Mouse (Mus musculus): ENCODE data around the gene 2010111I01Rik. TPM values are rescaled to one million over a fixed set of nuclear protein-coding genes. Genes with fewer than 3 reads are reported as not detected.
"Not testable (repeated sequence)": the region's sequence is repeated elsewhere in the genome, so short reads cannot be mapped to it uniquely, and the experiment has no call there.

Gene 2010111I01Rik
- total RNA-seq, 2 experiments from 2014 or later, result 127 to 139 TPM

DNA sequence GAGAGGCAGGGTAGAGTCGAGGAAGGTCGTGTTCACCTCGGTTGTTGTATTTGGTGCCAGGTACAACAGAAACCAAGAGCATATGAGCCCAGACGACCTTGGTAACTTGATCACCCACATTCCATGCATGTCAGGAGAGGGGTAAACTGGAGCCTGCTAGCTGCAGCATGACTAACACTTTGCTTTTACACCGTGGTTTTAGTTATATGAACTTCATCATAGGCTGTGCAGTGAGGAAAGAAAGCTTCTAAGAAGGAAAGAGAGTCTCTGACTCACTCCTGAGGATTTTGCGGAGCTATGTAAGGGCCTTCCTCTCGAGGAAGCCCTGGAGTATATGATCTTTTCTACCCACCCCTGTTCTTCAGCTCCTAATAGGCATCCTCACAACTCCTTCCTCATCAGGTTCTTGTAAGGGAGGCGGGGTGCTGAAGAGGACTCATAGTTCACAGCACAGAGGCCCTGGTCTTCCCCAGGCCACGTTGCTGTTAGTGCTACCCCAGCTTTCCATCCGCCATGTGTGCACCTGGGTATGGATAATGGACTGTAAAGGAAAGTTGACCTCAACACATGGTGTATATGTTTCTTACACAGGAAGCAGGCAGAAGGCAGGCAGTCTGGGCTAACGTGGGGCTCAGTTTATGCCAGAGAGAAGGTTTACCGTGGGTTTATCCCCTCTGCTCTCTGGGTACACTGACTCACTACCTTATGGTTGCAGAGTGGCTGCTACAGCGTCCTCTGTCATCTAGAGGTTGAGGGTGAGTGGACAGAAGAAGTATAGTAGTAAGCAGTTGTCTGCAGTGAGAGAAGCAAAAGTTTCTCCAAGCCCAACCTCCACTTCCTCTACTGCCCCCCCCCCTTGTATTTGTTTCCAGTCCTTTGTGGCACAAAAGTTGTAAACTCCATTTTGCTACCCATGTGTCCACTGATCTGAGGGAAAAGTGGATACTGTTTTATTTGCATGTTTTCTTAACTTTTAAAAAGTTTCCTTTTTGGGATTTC, 222.8 kb downstream of the 2010111I01Rik start:
- DNase-seq (ENCODE audit: low spot score in 2 of 2), result no peak

DNA sequence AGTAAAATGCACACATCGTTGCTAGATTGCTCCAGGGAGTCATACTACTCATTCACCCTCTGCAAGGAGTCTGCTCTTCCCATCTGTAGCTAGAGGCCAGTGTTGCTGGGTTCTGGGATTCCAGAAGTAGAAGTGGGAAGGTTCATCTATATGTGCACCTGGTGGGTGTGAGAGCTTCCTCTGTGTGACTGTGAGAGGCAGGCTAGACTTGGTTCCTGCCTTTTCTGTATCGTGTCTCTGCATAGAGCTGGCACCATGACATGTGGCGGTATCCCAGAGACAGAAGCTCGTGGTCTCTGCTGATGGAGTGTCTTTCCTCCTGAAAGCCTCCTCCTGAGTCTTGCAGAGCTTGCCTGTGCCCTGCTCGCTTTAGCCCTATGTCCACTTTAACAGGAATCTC, 223.6 kb downstream of the 2010111I01Rik start:
- DNase-seq (ENCODE audit: low spot score in 2 of 2), result no peak

DNA sequence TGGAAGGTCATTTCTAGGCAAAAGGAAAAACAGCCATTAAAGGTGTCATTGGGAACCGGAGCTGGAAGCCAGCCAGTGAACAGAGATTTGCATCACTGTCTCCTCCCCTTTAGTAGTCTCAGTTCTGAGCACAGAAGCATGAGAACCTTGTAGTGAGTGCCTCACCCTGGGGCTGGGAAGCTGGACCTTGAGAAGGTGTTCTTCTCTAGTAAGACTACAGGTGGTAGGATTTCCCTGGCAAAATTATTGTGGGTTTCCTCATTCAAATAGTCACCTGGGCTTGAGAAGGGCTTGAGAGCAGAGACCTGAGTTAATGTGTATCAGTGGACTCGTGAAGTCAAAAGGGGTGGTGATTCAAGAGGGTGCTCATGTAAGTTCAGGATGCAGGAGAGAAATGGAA, 224.1 kb downstream of the 2010111I01Rik start:
- DNase-seq (ENCODE audit: low spot score in 2 of 2), result no peak

DNA sequence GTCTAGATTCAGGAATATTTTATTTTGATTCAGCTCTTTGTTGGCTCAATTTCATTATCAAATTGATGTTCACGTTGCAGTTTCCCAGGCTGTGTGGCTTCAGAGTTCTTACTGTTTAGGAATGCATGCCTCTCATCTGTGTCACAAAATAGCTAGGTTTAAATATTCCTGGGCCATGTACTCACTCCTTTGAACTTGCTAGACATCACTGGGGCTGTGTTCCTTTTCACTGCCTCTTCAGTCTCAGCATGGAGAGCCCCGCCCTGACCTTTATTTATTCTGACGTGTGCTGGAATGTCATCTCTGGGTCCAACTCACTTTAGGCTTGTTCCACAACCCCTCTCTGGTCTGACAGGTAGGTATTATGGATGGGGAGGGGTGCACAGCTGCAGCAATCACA, 228.7 kb downstream of the 2010111I01Rik start:
- DNase-seq (ENCODE audit: low spot score in 2 of 2), result no peak

DNA sequence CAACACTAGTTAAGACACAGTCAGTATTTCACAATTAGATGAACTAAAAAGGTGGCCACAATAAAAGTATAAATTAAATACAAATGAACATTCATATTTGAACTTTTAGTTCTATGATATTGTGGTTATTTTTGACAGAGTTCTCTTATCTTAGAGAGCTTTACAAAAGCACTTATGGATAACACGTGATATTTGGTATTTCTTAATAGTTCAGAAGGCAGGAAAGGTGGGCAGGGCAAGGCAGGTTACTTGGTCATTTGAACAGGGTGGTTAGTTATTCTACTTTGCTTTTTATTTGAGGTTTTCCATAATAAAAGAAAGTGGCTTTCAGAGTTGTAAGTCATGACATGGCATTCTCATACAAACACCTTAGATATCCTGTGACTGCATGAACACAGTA, 233.3 kb downstream of the 2010111I01Rik start:
- DNase-seq (ENCODE audit: low spot score in 2 of 2), result no peak

DNA sequence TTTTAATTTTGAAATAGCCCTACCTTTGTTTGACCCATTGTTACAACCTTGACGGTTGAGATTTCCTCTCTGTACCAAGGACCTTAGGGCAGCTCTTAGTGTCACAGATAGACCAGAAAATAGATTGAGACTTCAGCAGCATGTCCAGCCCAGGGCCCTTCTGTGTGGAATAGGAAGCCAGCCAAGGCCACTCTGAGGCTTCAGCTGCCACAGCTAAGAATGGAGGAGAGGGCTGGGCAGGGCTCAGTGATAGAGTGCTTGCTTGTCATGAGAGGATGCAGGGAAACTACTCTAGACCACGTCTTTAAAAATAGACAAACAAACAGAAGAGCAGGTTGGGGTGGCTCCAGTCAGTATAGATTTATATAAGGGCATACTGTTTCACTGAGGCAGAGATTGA, 234.9 kb downstream of the 2010111I01Rik start:
- DNase-seq (ENCODE audit: low spot score in 2 of 2), result no peak

DNA sequence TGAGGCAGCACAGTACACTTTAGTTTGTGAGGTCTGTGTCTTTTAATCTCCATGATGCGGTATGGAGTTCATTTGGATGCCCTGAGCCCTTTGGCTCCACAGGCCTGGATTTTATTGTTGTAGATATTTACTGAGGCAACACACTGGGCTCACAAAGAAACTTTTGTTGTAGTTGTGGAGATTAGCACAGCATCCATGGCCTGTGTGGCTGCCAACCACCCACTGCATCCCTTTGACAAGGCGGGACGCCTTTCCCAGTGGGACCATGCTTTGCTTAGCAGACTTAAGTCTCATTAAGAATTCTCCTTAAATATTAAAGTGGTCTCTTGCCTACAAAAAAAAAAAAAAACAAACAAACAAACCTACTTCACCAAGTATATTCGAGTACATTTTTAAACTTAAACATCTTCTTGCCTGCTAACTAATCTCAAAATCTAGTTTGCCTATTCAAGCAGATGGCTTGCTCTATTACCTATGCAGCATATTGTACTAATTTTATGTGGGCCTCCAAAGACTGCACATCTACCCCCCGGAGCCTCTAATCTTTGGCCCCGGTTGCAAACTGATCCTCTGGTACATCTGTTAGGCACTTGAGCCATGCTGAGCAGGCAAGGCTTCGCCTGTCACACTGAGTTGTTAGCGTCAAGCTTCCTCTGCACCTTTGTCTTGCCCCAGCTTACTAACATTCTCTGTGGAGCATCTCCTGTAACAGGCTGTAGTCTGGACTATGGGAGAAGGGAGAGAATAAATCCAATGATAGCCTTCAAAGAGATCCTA, 239.0 kb downstream of the 2010111I01Rik start:
- DNase-seq (ENCODE audit: low spot score in 2 of 2), result no peak

DNA sequence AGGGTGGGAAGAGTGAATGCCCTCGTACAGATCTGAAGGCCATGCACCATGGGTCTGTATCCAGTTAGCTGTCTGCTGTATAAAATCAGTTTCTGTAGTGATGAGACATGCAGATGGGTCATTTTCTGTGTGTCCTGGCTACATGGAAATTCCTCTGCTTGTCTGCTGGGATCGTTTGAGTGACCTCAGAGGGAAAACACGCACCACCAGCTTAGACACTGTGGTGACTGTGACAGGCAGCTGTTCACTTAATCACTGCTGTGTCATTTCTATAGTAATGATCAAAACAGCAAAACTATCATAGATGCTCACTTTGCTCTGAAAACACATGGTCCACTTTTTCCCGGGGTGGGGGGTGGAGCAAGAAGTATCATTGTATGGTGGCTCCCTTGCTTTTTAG, 241.1 kb downstream of the 2010111I01Rik start:
- DNase-seq (ENCODE audit: low spot score in 2 of 2), result no peak

DNA sequence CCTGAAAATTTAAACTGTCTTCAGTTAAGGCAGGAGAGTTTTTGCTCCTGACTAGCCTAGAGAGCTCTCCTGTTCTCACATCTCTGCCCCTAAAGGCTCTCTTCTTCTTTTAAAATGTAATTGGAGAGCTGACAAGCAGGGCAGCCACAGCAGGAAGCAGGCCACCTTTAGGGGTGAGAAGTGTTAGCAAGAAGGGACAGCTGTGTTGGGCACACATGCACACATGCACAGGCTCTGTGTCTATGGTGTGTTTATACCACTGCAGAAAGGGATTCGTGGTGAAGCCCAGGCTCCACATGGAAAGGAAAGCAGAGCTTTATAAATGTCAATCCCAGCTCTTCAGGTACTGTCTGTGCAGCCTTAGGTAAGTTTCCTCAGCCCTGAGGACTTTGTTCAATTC, 241.7 kb downstream of the 2010111I01Rik start:
- no peak for DNase-seq (ENCODE audit: low spot score in 2 of 2)

DNA sequence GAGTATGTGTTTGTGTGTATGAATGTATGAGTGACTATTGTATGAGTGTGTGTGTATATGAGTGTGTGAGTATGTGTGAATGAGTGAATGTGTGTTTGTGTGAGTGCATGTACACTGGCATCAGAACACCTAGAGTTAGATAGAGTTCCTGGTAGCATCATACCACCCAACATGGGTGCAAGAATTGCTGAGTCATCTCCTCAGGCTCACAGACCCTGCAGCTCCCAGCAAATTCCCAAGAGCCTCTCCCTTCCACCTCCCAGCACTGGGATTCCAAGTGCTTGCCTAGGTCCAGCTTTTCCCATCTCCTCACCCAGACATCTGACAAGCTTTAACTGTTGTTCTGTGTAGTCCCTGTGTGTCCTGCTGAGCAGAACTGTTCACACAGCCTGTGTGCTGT, 251.8 kb downstream of the 2010111I01Rik start:
- DNase-seq (ENCODE audit: low spot score in 2 of 2), result no peak

DNA sequence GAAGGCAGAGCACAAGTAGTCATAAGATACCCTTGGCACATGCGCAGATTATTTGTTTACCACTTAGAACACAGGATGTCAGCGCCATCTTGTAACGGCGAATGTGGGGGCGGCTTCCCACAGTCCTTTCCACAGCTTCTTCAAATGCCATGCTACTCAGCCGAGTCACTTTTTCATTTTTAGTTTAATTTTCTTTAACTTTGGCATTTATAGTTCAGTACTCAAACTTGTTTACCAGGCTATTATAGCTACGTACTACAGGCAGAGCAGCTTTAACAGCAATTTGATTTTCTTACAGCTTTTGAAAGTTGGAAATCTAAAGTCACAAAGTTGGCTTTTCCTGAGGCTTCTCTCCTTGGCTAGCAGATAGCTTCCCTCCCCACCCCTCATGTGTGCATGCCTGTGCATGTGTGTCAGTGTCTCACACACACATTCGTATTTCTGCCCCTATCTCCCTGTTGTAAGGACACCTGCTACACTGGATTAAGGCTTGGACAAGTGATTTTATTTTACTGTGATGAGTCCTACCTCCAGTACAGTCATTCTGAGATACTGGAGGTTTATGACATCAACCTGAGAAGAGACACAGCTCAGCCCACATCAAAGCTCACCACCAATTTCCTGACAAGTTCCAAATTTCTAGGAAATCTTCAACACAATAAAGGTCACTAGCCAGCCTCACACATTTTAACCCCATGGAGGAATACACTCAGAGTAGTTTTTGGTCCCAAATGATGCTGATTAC, 258.5 kb downstream of the 2010111I01Rik start:
- DNase-seq (ENCODE audit: low spot score in 2 of 2), result no peak

DNA sequence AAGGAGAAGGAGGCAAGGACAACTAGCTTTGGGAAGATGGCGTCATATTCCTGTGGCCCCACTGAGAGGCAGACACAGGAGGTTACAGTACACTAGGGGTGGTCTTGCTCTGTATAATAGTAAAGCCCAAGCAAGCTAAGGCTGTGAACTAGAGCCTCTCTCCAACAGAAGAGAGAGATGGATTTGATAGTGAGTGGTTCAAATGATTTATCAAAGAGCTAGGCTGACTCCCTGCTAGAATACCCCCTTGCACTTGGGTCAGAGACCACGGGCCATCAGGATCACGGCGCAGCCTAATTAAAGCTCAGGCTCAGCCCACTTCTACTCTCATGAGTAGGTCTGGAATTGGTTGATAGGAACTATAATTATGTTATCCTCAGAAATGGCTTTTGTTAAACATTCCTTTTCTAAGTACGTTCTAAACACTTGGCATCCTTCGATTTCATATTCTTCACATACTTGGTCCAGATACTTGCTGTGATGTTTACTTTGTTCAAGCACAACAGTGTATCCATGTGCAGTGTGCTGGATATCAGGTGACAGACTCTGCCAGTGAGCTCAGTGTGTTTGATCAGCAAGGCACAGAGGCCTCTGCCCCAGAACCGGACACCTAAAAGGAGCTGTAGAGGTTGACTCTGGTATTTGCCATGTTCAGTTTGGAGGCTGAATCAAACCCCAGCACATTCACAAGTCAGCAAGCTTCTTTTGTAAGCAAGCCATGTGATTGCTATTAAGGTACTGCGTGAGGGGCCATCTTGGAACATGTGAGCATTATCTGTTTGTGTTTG, 261.3 kb downstream of the 2010111I01Rik start:
- no peak for DNase-seq (ENCODE audit: low spot score in 2 of 2)

DNA sequence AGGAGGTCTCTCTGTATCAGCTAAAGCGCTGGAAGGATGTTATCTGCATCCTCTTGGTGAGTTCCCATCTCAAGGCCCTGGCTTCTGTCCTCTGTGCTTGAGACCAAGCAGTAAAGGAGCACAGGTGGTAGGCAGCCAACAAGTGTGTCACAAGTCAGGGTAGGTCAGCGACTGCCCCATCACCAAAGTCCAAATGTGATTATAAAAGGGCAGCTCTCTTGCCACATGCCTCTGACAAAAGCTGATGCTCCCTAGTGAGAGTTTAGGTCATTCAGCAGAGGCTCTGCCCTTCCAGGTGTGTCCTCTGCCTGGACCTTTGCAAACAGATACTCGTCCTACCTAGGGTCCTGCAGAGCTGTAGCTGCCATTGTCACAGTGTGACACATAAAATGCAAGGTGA, 263.1 kb downstream of the 2010111I01Rik start:
- DNase-seq (ENCODE audit: low spot score in 2 of 2), result no peak

DNA sequence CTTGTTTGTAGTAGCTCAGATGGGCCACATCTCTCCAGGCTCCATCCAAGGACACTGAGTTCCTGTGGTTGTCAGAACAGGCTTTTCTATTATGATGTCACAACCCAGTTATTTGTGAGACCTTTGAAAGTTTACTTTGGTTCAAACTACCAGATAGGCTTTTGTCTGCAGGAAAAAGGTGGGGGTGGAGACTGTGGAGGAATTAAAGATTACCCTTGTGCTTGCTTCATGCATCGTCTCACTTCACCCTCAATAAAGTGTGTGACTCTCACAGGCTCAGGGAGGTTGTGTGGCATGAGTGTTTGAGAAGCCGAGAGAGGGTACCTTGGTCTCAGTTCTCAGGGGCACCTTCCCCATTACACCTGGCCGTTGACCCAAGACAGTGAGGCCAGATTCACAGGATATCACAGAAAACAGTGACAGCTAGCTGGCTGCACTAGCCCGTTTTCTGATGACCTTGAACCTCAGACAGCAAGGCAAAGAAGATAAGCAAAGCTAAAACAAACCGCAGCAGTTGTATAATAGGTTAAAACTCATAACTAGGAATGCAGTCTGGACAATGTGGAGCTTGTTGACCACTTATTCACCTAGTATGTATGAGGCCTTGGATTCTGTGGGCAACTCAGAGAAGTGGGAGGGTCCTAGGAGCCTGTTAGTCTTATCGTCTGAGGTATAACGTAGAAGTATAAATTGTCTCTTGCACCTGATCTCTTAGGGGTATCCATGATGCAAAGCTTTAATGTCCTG, 266.4 kb downstream of the 2010111I01Rik start:
- no peak for DNase-seq (ENCODE audit: low spot score in 2 of 2)

DNA sequence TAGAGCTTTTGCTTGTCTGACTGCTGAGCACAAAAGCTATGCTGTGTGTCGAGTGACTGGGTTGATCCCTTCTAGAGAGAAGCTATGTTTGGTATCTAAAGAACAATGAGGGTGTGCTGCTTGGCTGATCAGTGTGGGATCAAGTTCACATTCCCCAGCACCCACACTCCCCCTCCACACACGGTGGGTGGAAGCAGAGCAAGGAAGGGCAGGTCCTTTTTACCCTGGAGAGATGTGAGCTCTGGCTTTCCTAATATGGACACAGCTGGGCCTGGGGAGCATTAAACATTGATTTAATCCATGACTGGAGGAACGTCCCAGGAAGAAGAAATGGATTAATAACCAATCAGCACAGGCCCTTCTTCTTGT, 267.0 kb downstream of the 2010111I01Rik start:
- no peak for DNase-seq (ENCODE audit: low spot score in 2 of 2)

DNA sequence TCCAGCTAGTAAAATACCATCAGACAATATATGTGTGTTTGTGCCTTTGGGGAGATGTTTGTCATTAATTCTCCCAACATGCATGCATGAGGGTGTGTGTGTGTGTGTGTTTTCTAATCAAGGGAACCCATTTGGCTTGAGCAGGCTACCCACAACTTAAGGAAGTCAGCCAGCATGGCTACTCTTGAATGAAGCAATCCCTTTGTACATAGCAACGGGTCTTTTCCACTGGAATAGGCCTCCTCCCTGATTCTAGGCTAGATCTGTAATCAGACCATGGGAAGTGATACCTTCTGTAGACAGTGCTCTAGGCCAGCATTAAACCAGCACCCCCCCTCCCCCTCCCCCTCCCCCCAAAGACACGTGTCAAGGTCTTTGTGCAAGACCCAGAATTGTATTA, 267.9 kb downstream of the 2010111I01Rik start:
- no peak for DNase-seq (ENCODE audit: low spot score in 2 of 2)

DNA sequence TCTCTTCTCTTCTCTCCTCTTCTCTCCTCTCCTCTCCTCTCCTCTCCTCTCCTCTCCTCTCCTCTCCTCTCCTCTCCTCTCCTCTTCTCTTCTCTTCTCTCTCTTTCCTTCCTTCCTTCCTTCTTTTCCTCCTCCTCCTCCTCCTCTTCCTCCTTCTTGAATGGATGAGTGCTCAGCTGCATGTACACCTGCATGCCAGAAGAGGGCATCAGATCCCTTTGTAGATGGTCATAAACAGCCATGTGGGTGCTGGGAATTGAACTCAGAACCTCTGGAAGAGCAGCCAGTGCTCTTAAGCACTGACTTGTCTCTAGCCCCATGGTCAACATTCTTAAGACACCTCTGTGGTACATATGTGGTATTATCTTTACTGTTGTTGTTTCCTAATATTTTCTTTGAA, 269.8 kb downstream of the 2010111I01Rik start:
- not testable (repeated sequence) for DNase-seq (ENCODE audit: low spot score in 2 of 2)

DNA sequence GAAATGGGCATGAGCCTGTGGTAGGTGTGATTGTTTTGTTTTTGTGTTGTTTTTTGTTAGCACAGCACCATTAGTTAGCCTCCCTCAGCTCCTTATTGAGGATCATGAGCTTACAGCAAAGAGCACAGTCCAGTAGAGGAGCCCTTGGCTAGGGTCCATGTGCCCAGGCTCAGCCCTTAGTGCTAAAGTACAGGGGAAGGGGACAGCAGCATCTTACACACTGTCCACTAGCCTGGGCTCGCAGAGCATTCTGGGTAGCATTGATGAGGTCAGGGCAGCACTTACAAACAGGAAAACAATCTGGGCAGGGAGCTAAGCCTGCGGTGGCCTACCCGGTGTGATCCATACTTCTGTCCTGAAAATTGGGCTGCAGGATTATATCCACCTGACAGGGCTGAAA, 270.9 kb downstream of the 2010111I01Rik start:
- DNase-seq (ENCODE audit: low spot score in 2 of 2), result no peak

DNA sequence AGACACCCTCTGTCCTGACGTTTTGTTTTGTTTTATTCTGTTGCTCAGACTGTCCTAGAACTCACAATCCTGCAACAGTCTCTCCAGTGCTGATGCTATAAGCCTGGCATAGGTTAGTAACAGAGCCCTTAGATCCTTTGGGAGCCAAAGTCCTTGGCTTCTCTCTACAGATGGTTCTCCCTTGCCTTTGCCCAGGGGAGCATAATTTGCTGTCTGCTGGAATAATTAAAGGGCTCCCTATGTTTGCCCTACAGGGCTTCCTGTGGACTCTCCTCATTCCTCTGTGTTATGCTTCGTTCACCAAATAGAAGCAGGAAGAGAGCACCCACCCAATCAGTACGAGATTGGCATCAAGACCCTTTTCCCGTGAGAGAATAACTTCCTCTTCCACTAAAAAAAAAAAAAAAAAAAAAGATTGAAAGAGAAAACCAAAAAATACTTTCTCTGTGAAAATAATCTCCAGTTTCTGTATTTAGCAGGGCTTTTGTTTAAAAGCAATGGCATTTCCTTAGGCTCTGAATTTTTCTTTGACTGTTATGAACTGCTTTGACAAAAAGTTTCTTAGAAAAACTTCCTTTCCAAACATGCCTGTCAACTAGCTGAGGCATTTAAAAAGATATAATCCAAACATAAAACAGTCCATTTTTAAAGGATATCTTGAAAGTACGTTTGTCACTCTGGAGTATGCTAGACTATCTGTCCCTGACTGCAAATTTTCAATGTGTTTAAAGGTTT, 271.6 kb downstream of the 2010111I01Rik start:
- no peak for DNase-seq (ENCODE audit: low spot score in 2 of 2)
